Mouse (Mus musculus): ENCODE measurements around the gene Casp2. TPM values are rescaled to one million over a fixed set of nuclear protein-coding genes. Genes with fewer than 3 reads are reported as not detected.

The Casp2 gene
- polyA plus RNA-seq, 1 experiment from 2014 or later, result 30.8 TPM

DNA sequence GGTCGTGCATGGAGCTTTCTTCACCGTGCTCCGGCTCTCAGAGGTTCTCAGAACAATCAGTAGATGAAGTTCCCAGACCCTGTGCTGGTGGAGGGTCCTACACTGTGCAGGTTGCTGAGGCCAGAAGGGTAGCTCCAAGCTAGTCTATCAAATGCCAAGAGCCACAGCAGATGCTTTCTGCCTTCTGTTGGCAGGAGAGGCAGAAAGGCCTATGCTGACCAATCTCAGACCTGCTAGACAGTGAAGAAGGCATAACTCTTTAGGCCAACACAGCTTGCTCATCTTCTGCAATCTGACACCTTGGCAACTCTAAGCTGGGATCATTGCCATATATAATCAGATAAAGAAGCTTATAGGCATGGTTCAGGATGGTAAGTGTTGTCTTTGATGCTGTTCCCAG is 65.4 kb downstream of the Casp2 start:
- Histone ChIP-seq H3K36me3 (ENCODE audit: control insufficient read depth, insufficient read depth, low read length) (no peaks in the 10 kb centered on the region), H3K27me3 (ENCODE audit: control insufficient read depth, insufficient read depth, low read length) (0 out of 2 replicates have a peak, but pooled peaks cover 5% of the 10 kb centered on the region), H3K4me2 (ENCODE audit: low read length) (no peak overlapping the region), H3K27ac (replicated peaks in 1 of 2; ENCODE audit: control insufficient read depth in 1 of 2, insufficient read depth in 1 of 2, low read depth in 2 of 2, low read length in 2 of 2) (no peak overlapping the region), H3K9me3 (ENCODE audit: control insufficient read depth, low read length) (no peaks in the 10 kb centered on the region), H3K4me3 (ENCODE audit: control insufficient read depth in 1 of 2, insufficient read depth in 1 of 2, low read depth in 1 of 2, low read length in 2 of 2) (no peak overlapping the region), H3K9ac (ENCODE audit: low read length) (no peak overlapping the region), H3K4me1 (ENCODE audit: control insufficient read depth in 2 of 2, insufficient read depth in 2 of 2, low read length in 2 of 2) (no peaks in the 10 kb centered on the region)
- no peak for ATAC-seq (ENCODE audit: insufficient number of reproducible peaks, insufficient read depth, low FRiP score, low read depth)
- 66% methylated on average over 3 of the region's 3 CpGs for WGBS

DNA sequence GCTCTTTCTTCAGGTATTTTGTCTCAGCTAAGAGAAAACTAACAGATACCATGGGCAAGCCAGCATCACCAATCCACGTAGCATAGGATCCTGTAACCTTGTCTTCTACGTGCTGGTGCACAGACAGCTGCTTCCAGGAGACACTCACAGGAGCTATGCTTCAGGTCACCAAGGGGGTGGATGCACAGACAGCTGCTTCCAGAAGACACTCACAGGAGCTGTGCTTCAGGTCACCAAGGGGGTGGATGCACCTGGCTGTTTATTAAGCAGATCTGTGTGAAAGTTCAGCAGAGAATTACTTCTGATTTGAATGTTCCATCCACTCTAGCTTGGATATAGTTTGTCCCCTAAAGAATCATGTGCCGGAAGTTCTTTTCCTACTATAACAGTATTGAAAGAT is 66.2 kb downstream of the Casp2 start:
- no peak overlapping the region for H3K4me2 ChIP-seq (ENCODE audit: low read length)
- no peaks in the 10 kb centered on the region for H3K4me1 ChIP-seq (ENCODE audit: control insufficient read depth in 2 of 2, insufficient read depth in 2 of 2, low read length in 2 of 2)
- no peaks in the 10 kb centered on the region for H3K9me3 ChIP-seq (ENCODE audit: control insufficient read depth, low read length)
- WGBS, result 82% methylated on average over 3 of the region's 3 CpGs
- ATAC-seq (ENCODE audit: insufficient number of reproducible peaks, insufficient read depth, low FRiP score, low read depth), result no peak
- no peak overlapping the region for H3K9ac ChIP-seq (ENCODE audit: low read length)
- no peaks in the 10 kb centered on the region for H3K27me3 ChIP-seq (ENCODE audit: control insufficient read depth, insufficient read depth, low read length)
- H3K27ac ChIP-seq (replicated peaks in 1 of 2; ENCODE audit: control insufficient read depth in 1 of 2, insufficient read depth in 1 of 2, low read depth in 2 of 2, low read length in 2 of 2), result no peak overlapping the region
- H3K36me3 ChIP-seq (ENCODE audit: control insufficient read depth, insufficient read depth, low read length), result no peaks in the 10 kb centered on the region
- H3K4me3 ChIP-seq (ENCODE audit: control insufficient read depth in 1 of 2, insufficient read depth in 1 of 2, low read depth in 1 of 2, low read length in 2 of 2), result no peak overlapping the region

Other genes starting within 250 kb of the Casp2 start
- not detected in 2 replicates for gene Sva, start 226.6 kb upstream of the Casp2 start, polyA plus RNA-seq (2014; fragmentation: Nextera tagmentation; extraction: Ambion mirVana)
- gene Tas2r139, start 124.0 kb upstream of the Casp2 start, polyA plus RNA-seq (2014; fragmentation: Nextera tagmentation; extraction: Ambion mirVana), result not detected in 2 replicates
- not detected in 2 replicates for gene Tas2r144, start 49.7 kb upstream of the Casp2 start, polyA plus RNA-seq (2014; fragmentation: Nextera tagmentation; extraction: Ambion mirVana)
- gene Gstk1, start 19.1 kb upstream of the Casp2 start, polyA plus RNA-seq (2014; fragmentation: Nextera tagmentation; extraction: Ambion mirVana), result 12.5 and 14.5 TPM in 2 replicates
- gene Tmem139, start 3.0 kb upstream of the Casp2 start, polyA plus RNA-seq (2014; fragmentation: Nextera tagmentation; extraction: Ambion mirVana), result 0.23 TPM in 1 of 2 replicates, not detected in the other
- 0.40 and 0.86 TPM in 2 replicates for gene Clcn1, start 21.7 kb downstream of the Casp2 start, polyA plus RNA-seq (2014; fragmentation: Nextera tagmentation; extraction: Ambion mirVana)
- 0.14 and 0.20 TPM in 2 replicates for gene Fam131b, start 59.7 kb downstream of the Casp2 start, polyA plus RNA-seq (2014; fragmentation: Nextera tagmentation; extraction: Ambion mirVana)
- 167 and 173 TPM in 2 replicates for gene Zyx, start 84.6 kb downstream of the Casp2 start, polyA plus RNA-seq (2014; fragmentation: Nextera tagmentation; extraction: Ambion mirVana)
- 0.96 and 1.1 TPM in 2 replicates for gene Epha1, start 108.3 kb downstream of the Casp2 start, polyA plus RNA-seq (2014; fragmentation: Nextera tagmentation; extraction: Ambion mirVana)
- not detected in 2 replicates for gene Tas2r143, start 135.3 kb downstream of the Casp2 start, polyA plus RNA-seq (2014; fragmentation: Nextera tagmentation; extraction: Ambion mirVana)
- gene Tas2r135, start 140.4 kb downstream of the Casp2 start, polyA plus RNA-seq (2014; fragmentation: Nextera tagmentation; extraction: Ambion mirVana), result not detected in 2 replicates
- gene Tas2r126, start 169.6 kb downstream of the Casp2 start, polyA plus RNA-seq (2014; fragmentation: Nextera tagmentation; extraction: Ambion mirVana), result not detected in 2 replicates
- not detected in 2 replicates for gene Olfr458, start 200.2 kb downstream of the Casp2 start, polyA plus RNA-seq (2014; fragmentation: Nextera tagmentation; extraction: Ambion mirVana)
- gene Olfr457, start 211.3 kb downstream of the Casp2 start, polyA plus RNA-seq (2014; fragmentation: Nextera tagmentation; extraction: Ambion mirVana), result 0.07 TPM in 1 of 2 replicates, not detected in the other
- gene Olfr456, start 222.2 kb downstream of the Casp2 start, polyA plus RNA-seq (2014; fragmentation: Nextera tagmentation; extraction: Ambion mirVana), result not detected in 2 replicates

Measured in heart, embryonic 14.5 days (tissue).